Mouse (Mus musculus) myocyte (in vitro differentiated cells): Measurements from ENCODE around the gene 9230102O04Rik.

Source experiments
- CEBPB ChIP-seq: IDR thresholded peaks from 2 replicates; pipeline ENCODE4 v1.6.1; 2011; ENCODE audit warnings: mild to moderate bottlenecking, moderate library complexity; ENCODE audit not compliant: poor library complexity, insufficient read depth, severe bottlenecking
- MAX ChIP-seq: IDR thresholded peaks from one replicate; pipeline ENCODE4 v1.6.1; 2011; ENCODE audit warnings: low read depth, mild to moderate bottlenecking, control low read depth

DNA sequence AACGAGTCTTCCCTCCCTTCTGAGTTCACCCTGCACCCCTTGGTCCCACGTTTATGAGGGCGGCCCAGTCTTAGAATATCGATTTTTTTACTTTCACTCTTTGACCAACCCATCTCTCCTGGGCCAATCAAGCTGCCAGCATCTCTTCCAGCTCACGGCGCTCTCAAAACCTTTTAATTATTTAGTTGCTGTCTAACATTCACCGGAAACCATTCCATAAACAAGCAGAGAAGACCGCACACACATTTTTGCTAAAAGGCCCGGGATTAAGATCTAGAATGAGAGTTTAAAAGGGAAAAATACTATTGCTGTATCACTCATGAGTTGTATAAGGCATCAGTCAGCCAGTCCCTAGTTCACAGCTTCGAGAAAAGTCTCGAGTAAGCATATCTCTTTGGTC, 9.1 kb downstream of the 9230102O04Rik start:
- no peak for TF ChIP-seq MAX
- TF ChIP-seq CEBPB, result no peak
